Mouse (Mus musculus) heart, embryonic 16.5 days (tissue): ENCODE data around the gene Ttll11. TPM values are rescaled to one million over a fixed set of nuclear protein-coding genes. Genes with fewer than 3 reads are reported as not detected.

Experiments
- ATAC-seq: fragments of 200-750 bp; cut with Nextera tagmentation; replicated peaks from 2 replicates; pipeline ENCODE4 v1.8.0; 2017; ENCODE audit warnings: moderate number of reproducible peaks; ENCODE audit not compliant: insufficient read depth, low FRiP score; ENCODE audit errors: extremely low read depth
- H3K27ac ChIP-seq: fragments of 300-500 bp; sonication (generic); 2 replicates; pipeline ENCODE4 v1.5.1; 2014; ENCODE audit warnings: mild to moderate bottlenecking, low read length, control low read depth, moderate library complexity
- H3K27me3 ChIP-seq: fragments of 300-500 bp; sonication (generic); 2 replicates; pipeline ENCODE4 v1.6.1; 2014; ENCODE audit warnings: low read length, mixed read lengths; ENCODE audit not compliant: control insufficient read depth, insufficient read depth
- H3K36me3 ChIP-seq: fragments of 300-500 bp; sonication (generic); 2 replicates; pipeline ENCODE4 v1.6.1; 2014; ENCODE audit not compliant: control insufficient read depth, insufficient read depth
- H3K4me1 ChIP-seq: fragments of 300-500 bp; sonication (generic); 2 replicates; pipeline ENCODE4 v1.6.1; 2014; ENCODE audit warnings: low read length, mixed read lengths; ENCODE audit not compliant: control insufficient read depth, insufficient read depth
- H3K4me2 ChIP-seq: fragments of 300-500 bp; sonication (generic); 2 replicates; pipeline ENCODE4 v1.6.1; 2014; ENCODE audit warnings: low read depth, mild to moderate bottlenecking, control low read depth, low read length
- H3K4me3 ChIP-seq: fragments of 300-500 bp; sonication (generic); 2 replicates; pipeline ENCODE4 v1.5.1; 2014; ENCODE audit warnings: mild to moderate bottlenecking, control low read depth, low read length
- H3K9ac ChIP-seq: fragments of 300-500 bp; sonication (generic); 2 replicates; pipeline ENCODE4 v1.6.1; 2014; ENCODE audit warnings: low read length, control low read depth
- H3K9me3 ChIP-seq: fragments of 300-500 bp; sonication (generic); replicated peaks from 2 replicates; pipeline ENCODE4 v1.6.1; 2016; ENCODE audit warnings: low read length; ENCODE audit not compliant: control insufficient read depth
- WGBS: fragments of 180-500 bp; shearing (Covaris S2); extraction: QIAGEN DNeasy Blood & Tissue Kit; methylation state at CpG from one replicate; pipeline ENCODE4 v1.1.7; 2014; 5-methylcytosine and 5-hydroxymethylcytosine counted together
- polyA plus RNA-seq: library from polyadenylated mRNA; unstranded; fragments of >200 nt; fragmentation: Nextera tagmentation; extraction: Ambion mirVana; gene quantifications from 2 replicates; pipeline ENCODE4 v1.2.1, GENCODE M21; 2015

Ttll11 gene
- polyA plus RNA-seq, 1 experiment from 2014 or later = 0.80 TPM

GRCm38 (mm10) chr2:35799073-35799472 lies 180.6 kb downstream of the Ttll11 start:
- H3K9ac ChIP-seq = no peak overlapping the region
- no peaks in the 10 kb centered on the region for H3K27me3 ChIP-seq
- no peak overlapping the region for H3K4me3 ChIP-seq
- H3K36me3 ChIP-seq = no peaks in the 10 kb centered on the region
- 79% methylated on average over 6 of the region's 6 CpGs for WGBS
- H3K4me2 ChIP-seq = no peak overlapping the region
- H3K9me3 ChIP-seq = no peaks in the 10 kb centered on the region
- ATAC-seq = no peak
- H3K27ac ChIP-seq = no peak overlapping the region
- peaks cover 7% of the 10 kb centered on the region for H3K4me1 ChIP-seq

GRCm38 (mm10) chr2:35797998-35798397 lies 181.7 kb downstream of the Ttll11 start:
- no peak for ATAC-seq
- Histone ChIP-seq H3K9ac (no peak overlapping the region), H3K9me3 (no peaks in the 10 kb centered on the region), H3K27me3 (no peaks in the 10 kb centered on the region), H3K4me2 (no peak overlapping the region), H3K4me3 (no peak overlapping the region), H3K27ac (no peak overlapping the region), H3K36me3 (no peaks in the 10 kb centered on the region), H3K4me1 (peaks cover 7% of the 10 kb centered on the region)
- WGBS = 61% methylated on average over 8 of the region's 8 CpGs

- Histone ChIP-seq H3K9ac (no peak overlapping the region), H3K36me3 (no peaks in the 10 kb centered on the region), H3K27me3 (peaks cover 3% of the 10 kb centered on the region; the same call in 1 of the 2 replicates), H3K27ac (no peak overlapping the region), H3K9me3 (no peaks in the 10 kb centered on the region), H3K4me1 (no peaks in the 10 kb centered on the region), H3K4me2 (no peak overlapping the region), H3K4me3 (no peak overlapping the region)
- ATAC-seq = no peak
- 86% methylated on average over 27 of the region's 27 CpGs for WGBS
These were observed 190.1 kb downstream of the Ttll11 start for GRCm38 (mm10) chr2:35789362-35790326.

DNA sequence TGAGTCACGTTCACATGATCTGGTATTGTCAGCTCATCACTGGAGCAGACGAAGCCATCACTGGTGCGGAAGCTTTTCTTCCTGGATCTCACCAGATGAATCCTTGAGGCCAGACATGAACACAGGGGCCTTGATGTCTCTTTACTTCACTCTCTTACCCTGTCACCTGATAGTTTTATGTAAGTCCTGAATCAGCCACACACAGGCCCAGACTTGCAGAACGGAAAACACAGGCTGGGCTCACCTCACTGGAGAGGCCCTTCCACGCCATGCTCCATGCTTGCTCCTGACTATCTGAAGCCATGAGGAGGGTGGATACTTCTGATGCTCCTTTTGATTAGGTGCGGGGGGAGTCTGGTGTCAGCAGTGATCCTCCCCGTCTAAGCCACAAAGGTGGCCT lies 193.8 kb downstream of the Ttll11 start:
- no peaks in the 10 kb centered on the region for H3K9me3 ChIP-seq
- H3K4me1 ChIP-seq = no peaks in the 10 kb centered on the region
- no peak overlapping the region for H3K4me2 ChIP-seq
- H3K27ac ChIP-seq = no peak overlapping the region
- peaks cover 3% of the 10 kb centered on the region; the same call in 1 of the 2 replicates for H3K27me3 ChIP-seq
- no peak for ATAC-seq
- H3K9ac ChIP-seq = no peak overlapping the region
- H3K36me3 ChIP-seq = no peaks in the 10 kb centered on the region
- 81% methylated on average over 7 of the region's 7 CpGs for WGBS
- H3K4me3 ChIP-seq = no peak overlapping the region

DNA sequence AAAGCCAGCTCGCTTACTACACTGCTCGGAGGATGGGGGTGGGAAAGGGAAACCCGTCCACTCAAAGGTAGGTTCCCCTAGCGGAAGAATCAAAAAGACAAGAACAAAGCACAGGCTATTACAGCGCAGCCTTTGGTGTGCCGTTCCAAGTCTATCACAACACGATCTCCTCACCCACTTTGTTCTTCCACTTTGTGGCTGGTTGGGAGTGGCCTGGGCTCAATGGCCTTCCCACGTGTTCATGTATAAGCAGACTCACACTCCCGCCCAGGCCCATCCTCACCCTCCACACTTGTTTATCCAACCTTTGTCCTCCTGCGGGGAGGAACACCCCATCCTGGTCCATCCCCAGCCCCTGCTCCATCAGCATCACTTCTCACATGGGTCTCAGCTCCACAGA lies 196.3 kb downstream of the Ttll11 start:
- ATAC-seq = no peak
- WGBS = 56% methylated on average over 10 of the region's 10 CpGs
- Histone ChIP-seq H3K9me3 (no peaks in the 10 kb centered on the region), H3K27ac (no peak overlapping the region), H3K4me3 (no peak overlapping the region), H3K4me2 (no peak overlapping the region), H3K27me3 (peaks cover 3% of the 10 kb centered on the region; the same call in 1 of the 2 replicates), H3K36me3 (no peaks in the 10 kb centered on the region), H3K4me1 (peaks cover 8% of the 10 kb centered on the region), H3K9ac (no peak overlapping the region)

DNA sequence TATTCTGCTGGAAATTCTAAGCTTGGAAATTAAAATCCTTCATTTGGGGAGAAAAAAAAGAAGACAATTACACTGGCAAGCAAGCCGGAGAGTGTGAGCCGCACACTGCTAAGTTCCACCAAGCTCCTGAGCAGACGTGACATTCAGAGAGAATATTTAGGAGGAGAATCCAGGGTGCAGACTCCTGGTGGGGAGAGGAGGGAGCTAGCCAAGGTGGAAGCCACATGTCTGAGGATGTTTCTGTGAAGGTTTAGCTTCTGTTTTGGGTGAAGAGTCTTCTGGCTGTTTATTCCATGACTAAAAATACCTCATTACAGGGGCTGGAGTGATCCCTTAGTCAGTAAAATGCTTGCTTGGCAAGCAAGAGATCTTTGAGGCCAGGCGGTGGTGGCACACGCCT lies 200.4 kb downstream of the Ttll11 start:
- no peak overlapping the region for H3K4me2 ChIP-seq
- peaks cover 26% of the 10 kb centered on the region for H3K4me1 ChIP-seq
- ATAC-seq = no peak
- no peaks in the 10 kb centered on the region for H3K9me3 ChIP-seq
- H3K4me3 ChIP-seq = no peak overlapping the region
- 82% methylated on average over 5 of the region's 5 CpGs for WGBS
- no peaks in the 10 kb centered on the region for H3K27me3 ChIP-seq
- H3K36me3 ChIP-seq = no peaks in the 10 kb centered on the region
- H3K27ac ChIP-seq = no peak overlapping the region
- H3K9ac ChIP-seq = no peak overlapping the region

GRCm38 (mm10) chr2:35776935-35777334 lies 202.8 kb downstream of the Ttll11 start:
- H3K9ac ChIP-seq = peak overlapping the region; percentile 32; the same call in 1 of the 2 replicates
- H3K9me3 ChIP-seq = no peaks in the 10 kb centered on the region
- WGBS = 69% methylated on average over 9 of the region's 9 CpGs
- H3K27ac ChIP-seq = peak overlapping the region; percentile 85
- H3K4me2 ChIP-seq = peak overlapping the region; percentile 35
- no peaks in the 10 kb centered on the region for H3K27me3 ChIP-seq
- no peaks in the 10 kb centered on the region for H3K36me3 ChIP-seq
- ATAC-seq = no peak
- H3K4me3 ChIP-seq = peak overlapping the region; percentile 14; the same call in 1 of the 2 replicates
- H3K4me1 ChIP-seq = peaks cover 26% of the 10 kb centered on the region

DNA sequence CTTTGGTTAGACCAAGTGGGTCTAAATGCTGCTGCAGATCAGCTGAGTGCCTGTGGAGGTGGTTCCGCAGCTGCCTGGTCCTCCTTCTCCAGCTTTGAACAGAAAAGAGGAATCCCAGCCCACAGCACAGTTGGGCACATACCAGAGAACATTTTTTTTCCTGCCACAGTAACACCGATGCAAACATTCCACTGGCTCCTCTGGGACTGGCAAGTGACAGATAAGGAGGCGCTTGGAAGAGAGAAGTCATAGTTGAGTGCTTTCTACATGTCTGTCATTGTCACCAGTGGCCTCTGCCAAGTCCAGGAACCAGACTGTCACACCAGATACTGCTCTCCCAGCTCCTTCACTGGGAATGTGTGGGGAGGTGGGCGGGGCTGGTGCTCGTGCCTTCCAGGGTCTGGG lies 204.1 kb downstream of the Ttll11 start:
- ATAC-seq = peak; percentile 90
- Histone ChIP-seq H3K4me2 (peak overlapping the region; percentile 35; the same call in 1 of the 2 replicates), H3K36me3 (no peaks in the 10 kb centered on the region), H3K9ac (peak overlapping the region; percentile 9; the same call in 1 of the 2 replicates), H3K27ac (peak overlapping the region; percentile 85), H3K27me3 (no peaks in the 10 kb centered on the region), H3K9me3 (no peaks in the 10 kb centered on the region), H3K4me3 (no peak overlapping the region), H3K4me1 (peaks cover 26% of the 10 kb centered on the region)
- 9% methylated on average over 5 of the region's 5 CpGs for WGBS

DNA sequence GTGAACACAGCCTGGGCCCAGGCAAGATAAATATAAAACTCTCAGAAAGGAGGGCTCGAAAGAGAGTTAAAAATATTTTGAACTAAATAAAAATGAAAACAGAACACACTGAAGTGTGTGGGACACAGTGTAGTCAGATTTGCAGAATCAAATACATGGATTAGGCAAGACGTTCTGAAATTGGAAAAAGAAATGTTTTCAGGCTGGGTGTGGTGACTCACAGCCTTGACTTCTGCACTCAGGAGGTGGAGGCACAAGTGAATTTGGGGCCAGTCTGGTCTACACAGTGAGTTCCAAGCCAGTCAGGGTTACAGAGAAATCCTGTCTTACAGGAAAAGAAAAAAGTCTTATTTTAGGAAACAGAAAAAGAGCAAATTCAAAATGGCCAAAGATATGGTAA lies 209.2 kb downstream of the Ttll11 start:
- H3K4me1 ChIP-seq = peaks cover 29% of the 10 kb centered on the region
- H3K27me3 ChIP-seq = no peaks in the 10 kb centered on the region
- no peak overlapping the region for H3K4me3 ChIP-seq
- H3K9ac ChIP-seq = no peak overlapping the region
- H3K36me3 ChIP-seq = no peaks in the 10 kb centered on the region
- no peak overlapping the region for H3K4me2 ChIP-seq
- no peak for ATAC-seq
- H3K27ac ChIP-seq = no peak overlapping the region
- H3K9me3 ChIP-seq = no peaks in the 10 kb centered on the region
- 73% methylated on average over 2 of the region's 2 CpGs for WGBS
